Mouse (Mus musculus): Measurements from ENCODE around the gene Zfp57. TPM values are rescaled to one million over a fixed set of nuclear protein-coding genes. Genes with fewer than 3 reads are reported as not detected.

Gene Zfp57
- polyA plus RNA-seq, 1 experiment, result 14.2 TPM

- Histone ChIP-seq H3K27me3 (ENCODE audit: control insufficient read depth, insufficient read depth, insufficient read length) (no peaks in the 10 kb centered on the region), H3K4me2 (ENCODE audit: low read depth) (no peak overlapping the region), H3K36me3 (ENCODE audit: control insufficient read depth, insufficient read depth) (no peaks in the 10 kb centered on the region), H3K79me2 (ENCODE audit: control insufficient read depth, insufficient read depth) (no peaks in the 10 kb centered on the region), H3K4me3 (no peak overlapping the region), H3ac (ENCODE audit: control insufficient read depth, insufficient read length) (no peak overlapping the region)
- TF ChIP-seq POLR2AphosphoS2 (IDR thresholded peaks at IDR 0.05; ENCODE audit: insufficient read length, low read depth), result no peak
- no peak for TF ChIP-seq CEBPB (IDR thresholded peaks at IDR 0.05; ENCODE audit: insufficient read depth, poor library complexity, severe bottlenecking)
- TF ChIP-seq MYOG (IDR thresholded peaks at IDR 0.05; ENCODE audit: control insufficient read depth in 1 of 3, insufficient read depth in 1 of 3, insufficient read length in 2 of 3, low read depth in 2 of 3), result no peak
- no peak for TF ChIP-seq MAX (IDR thresholded peaks at IDR 0.05; ENCODE audit: low read depth)
- no peak for TF ChIP-seq TCF3 (IDR thresholded peaks at IDR 0.05; ENCODE audit: insufficient read length, low read depth)
- no peak for TF ChIP-seq MYOD1 (IDR thresholded peaks at IDR 0.05; ENCODE audit: control insufficient read depth in 1 of 3, insufficient read length in 2 of 3, low read depth in 2 of 3)
- no peak for TF ChIP-seq TCF12 (IDR thresholded peaks at IDR 0.05; ENCODE audit: insufficient read depth, poor library complexity, severe bottlenecking)
- TF ChIP-seq REST (IDR thresholded peaks at IDR 0.05; ENCODE audit: insufficient read depth, insufficient read length), result no peak
- no peak for TF ChIP-seq USF1 (IDR thresholded peaks at IDR 0.05; ENCODE audit: low read depth)
- no peak for TF ChIP-seq POLR2A (IDR thresholded peaks at IDR 0.05; ENCODE audit: insufficient read length, low read depth)
- TF ChIP-seq E2F4 (IDR thresholded peaks at IDR 0.05; ENCODE audit: insufficient read depth), result no peak
- TF ChIP-seq SRF (IDR thresholded peaks at IDR 0.05; ENCODE audit: control insufficient read depth, insufficient read length, low read depth), result no peak
Observed at GRCm38 (mm10) chr17:36995448-36995847, 5.5 kb upstream of the Zfp57 start.

- Histone ChIP-seq H3K36me3 (ENCODE audit: control insufficient read depth, insufficient read depth) (no peaks in the 10 kb centered on the region), H3ac (ENCODE audit: control insufficient read depth, insufficient read length) (no peak overlapping the region), H3K27me3 (ENCODE audit: control insufficient read depth, insufficient read depth, insufficient read length) (no peaks in the 10 kb centered on the region), H3K79me2 (ENCODE audit: control insufficient read depth, insufficient read depth) (no peaks in the 10 kb centered on the region), H3K4me2 (ENCODE audit: low read depth) (no peak overlapping the region), H3K4me3 (no peak overlapping the region)
- TF ChIP-seq TCF12 (IDR thresholded peaks at IDR 0.05; ENCODE audit: insufficient read depth, poor library complexity, severe bottlenecking) (no peak), POLR2AphosphoS2 (IDR thresholded peaks at IDR 0.05; ENCODE audit: insufficient read length, low read depth) (no peak), POLR2A (IDR thresholded peaks at IDR 0.05; ENCODE audit: insufficient read length, low read depth) (no peak), CEBPB (IDR thresholded peaks at IDR 0.05; ENCODE audit: insufficient read depth, poor library complexity, severe bottlenecking) (no peak), MAX (IDR thresholded peaks at IDR 0.05; ENCODE audit: low read depth) (no peak)
Observed at GRCm38 (mm10) chr17:36997033-36997735, 3.8 kb upstream of the Zfp57 start.

- TF ChIP-seq MYOD1 (IDR thresholded peaks at IDR 0.05; ENCODE audit: control insufficient read depth in 1 of 3, insufficient read length in 2 of 3, low read depth in 2 of 3) (no peak), MAX (IDR thresholded peaks at IDR 0.05; ENCODE audit: low read depth) (no peak), CEBPB (IDR thresholded peaks at IDR 0.05; ENCODE audit: insufficient read depth, poor library complexity, severe bottlenecking) (no peak), REST (IDR thresholded peaks at IDR 0.05; ENCODE audit: insufficient read depth, insufficient read length) (no peak), E2F4 (IDR thresholded peaks at IDR 0.05; ENCODE audit: insufficient read depth) (no peak)
- no peaks in the 10 kb centered on the region for H3K36me3 ChIP-seq (ENCODE audit: control insufficient read depth, insufficient read depth)
- H3K4me3 ChIP-seq, result no peak overlapping the region
- H3K27me3 ChIP-seq (ENCODE audit: control insufficient read depth, insufficient read depth, insufficient read length), result no peaks in the 10 kb centered on the region
- H3ac ChIP-seq (ENCODE audit: control insufficient read depth, insufficient read length), result no peak overlapping the region
- no peak overlapping the region for H3K4me2 ChIP-seq (ENCODE audit: low read depth)
- no peaks in the 10 kb centered on the region for H3K79me2 ChIP-seq (ENCODE audit: control insufficient read depth, insufficient read depth)
Observed at GRCm38 (mm10) chr17:36998477-36998876, 2.5 kb upstream of the Zfp57 start.

GRCm38 (mm10) chr17:37002364-37003330 lies 1.7 kb downstream of the Zfp57 start:
- TF ChIP-seq POLR2A (IDR thresholded peaks at IDR 0.05; ENCODE audit: insufficient read length, low read depth) (peak; percentile 38), TCF12 (IDR thresholded peaks at IDR 0.05; ENCODE audit: insufficient read depth, poor library complexity, severe bottlenecking) (no peak)
- H3K4me3 ChIP-seq, result peak overlapping the region; percentile 59
- H3K36me3 ChIP-seq (ENCODE audit: control insufficient read depth, insufficient read depth), result no peaks in the 10 kb centered on the region
- no peaks in the 10 kb centered on the region for H3K27me3 ChIP-seq (ENCODE audit: control insufficient read depth, insufficient read depth, insufficient read length)
- peak overlapping the region; percentile 68 for H3K4me2 ChIP-seq (ENCODE audit: low read depth)
- H3ac ChIP-seq (ENCODE audit: control insufficient read depth, insufficient read length), result peak overlapping the region; percentile 26
- H3K79me2 ChIP-seq (ENCODE audit: control insufficient read depth, insufficient read depth), result no peaks in the 10 kb centered on the region

- Histone ChIP-seq H3ac (ENCODE audit: control insufficient read depth, insufficient read length) (no peak overlapping the region), H3K36me3 (ENCODE audit: control insufficient read depth, insufficient read depth) (no peaks in the 10 kb centered on the region), H3K79me2 (ENCODE audit: control insufficient read depth, insufficient read depth) (no peaks in the 10 kb centered on the region), H3K4me3 (peak overlapping the region; percentile 59), H3K27me3 (ENCODE audit: control insufficient read depth, insufficient read depth, insufficient read length) (no peaks in the 10 kb centered on the region), H3K4me2 (ENCODE audit: low read depth) (peak overlapping the region; percentile 61)
- TF ChIP-seq MAX (IDR thresholded peaks at IDR 0.05; ENCODE audit: low read depth) (no peak), POLR2A (IDR thresholded peaks at IDR 0.05; ENCODE audit: insufficient read length, low read depth) (no peak), USF1 (IDR thresholded peaks at IDR 0.05; ENCODE audit: low read depth) (no peak), MYOG (IDR thresholded peaks at IDR 0.05; ENCODE audit: control insufficient read depth in 1 of 3, insufficient read depth in 1 of 3, insufficient read length in 2 of 3, low read depth in 2 of 3) (no peak)
Observed at GRCm38 (mm10) chr17:37003366-37003765, 2.4 kb downstream of the Zfp57 start.
